Mouse (Mus musculus): ENCODE data around the gene Ccdc121.

Gene Ccdc121

GRCm38 (mm10) chr1:181511307-181511706 is at the start of gene Ccdc121:
Ccdc121 (minus strand) TSS chr1:181511451.
- DNase-seq (ENCODE audit: low spot score), result no peak

GRCm38 (mm10) chr1:181560325-181560724 is 49.1 kb upstream of the Ccdc121 start:
- DNase-seq (ENCODE audit: low spot score), result no peak

- no peak for DNase-seq (ENCODE audit: low spot score)
Observed at GRCm38 (mm10) chr1:181559655-181560054, 48.4 kb upstream of the Ccdc121 start.

GRCm38 (mm10) chr1:181555475-181555874 is 44.2 kb upstream of the Ccdc121 start:
- no peak for DNase-seq (ENCODE audit: low spot score)

DNA sequence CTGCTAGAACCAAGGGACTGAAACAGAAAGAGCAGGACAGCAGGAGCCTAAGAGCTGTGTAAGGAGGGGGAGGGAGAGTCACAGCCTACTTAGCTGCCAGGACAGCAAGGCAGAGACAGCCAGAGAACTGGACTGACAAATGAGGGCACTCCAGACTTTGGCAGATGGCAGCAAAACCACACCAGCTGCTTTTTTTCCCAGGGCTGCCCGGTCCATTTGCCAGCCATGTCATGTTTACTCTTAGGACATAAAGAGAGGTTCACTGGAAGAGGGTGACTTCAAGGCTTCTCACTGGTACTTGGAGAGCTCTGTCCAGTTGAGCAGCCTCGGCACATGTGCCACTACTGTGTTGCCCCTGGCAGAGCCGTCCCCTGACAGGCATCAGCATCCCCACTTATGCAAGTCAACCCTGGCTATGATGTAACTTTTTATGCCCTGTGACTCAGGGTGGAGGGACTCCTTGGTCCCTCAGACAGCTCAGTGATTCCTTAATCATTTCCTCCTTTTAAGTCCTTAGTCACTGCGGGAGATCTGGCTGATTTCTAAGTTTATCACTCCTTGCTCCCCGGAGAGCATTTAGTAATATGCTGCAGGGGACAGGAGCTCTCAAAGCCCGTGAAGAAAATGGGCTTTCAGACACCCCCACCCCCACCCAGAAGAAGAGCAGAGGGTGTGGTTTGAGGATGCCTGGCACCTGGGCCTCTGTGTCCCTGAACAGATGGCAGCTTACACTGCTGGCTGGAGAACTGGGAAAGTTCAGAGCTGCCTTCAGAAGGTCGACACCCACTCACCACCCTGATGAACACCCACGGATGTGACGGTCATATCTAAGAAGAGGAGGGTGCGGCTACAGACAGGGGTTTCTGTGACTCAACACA is 41.5 kb upstream of the Ccdc121 start:
- DNase-seq (ENCODE audit: low spot score), result peak; percentile 56

- no peak for DNase-seq (ENCODE audit: low spot score)
Observed at GRCm38 (mm10) chr1:181550826-181551225, 39.6 kb upstream of the Ccdc121 start.

GRCm38 (mm10) chr1:181549987-181550386 is 38.7 kb upstream of the Ccdc121 start:
- no peak for DNase-seq (ENCODE audit: low spot score)

DNA sequence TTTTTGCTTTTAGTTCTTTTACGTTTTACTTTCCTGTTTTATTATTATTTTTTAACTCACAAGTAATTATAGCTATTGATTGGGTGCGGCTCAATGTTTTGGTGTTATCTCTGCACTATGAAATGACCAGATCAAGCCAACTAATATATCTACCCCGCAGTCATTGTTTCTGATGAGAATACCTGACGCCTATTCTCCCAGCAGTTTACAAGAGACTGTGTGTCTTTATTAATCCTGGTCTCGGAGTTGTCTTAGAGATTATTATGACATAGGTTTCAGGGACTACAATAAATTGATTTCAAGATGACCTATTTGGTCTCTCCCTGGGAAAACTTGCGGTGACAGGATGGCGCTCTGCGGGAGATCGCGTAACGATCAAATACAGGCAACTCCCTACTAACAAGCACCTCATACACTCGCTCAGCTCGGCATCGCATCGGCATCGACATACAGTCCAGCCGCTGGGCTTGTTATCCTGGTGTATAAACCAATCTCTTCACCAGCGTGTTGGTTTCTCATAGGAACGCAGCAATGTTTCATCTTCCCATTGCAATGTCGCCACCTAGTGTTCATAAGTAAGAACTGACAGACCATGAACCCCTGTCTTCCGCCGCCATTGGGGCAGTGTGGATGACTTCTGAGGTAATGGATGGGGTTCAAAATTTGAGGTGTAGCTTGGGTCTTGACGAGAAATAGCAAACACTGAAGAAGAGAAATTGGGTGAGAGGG is 34.0 kb upstream of the Ccdc121 start:
- DNase-seq (ENCODE audit: low spot score), result peak; percentile 93

GRCm38 (mm10) chr1:181543711-181544383 is 32.6 kb upstream of the Ccdc121 start:
- peak; percentile 56 for DNase-seq (ENCODE audit: low spot score)

- no peak for DNase-seq (ENCODE audit: low spot score)
Observed at GRCm38 (mm10) chr1:181539846-181540769, 28.9 kb upstream of the Ccdc121 start.

DNA sequence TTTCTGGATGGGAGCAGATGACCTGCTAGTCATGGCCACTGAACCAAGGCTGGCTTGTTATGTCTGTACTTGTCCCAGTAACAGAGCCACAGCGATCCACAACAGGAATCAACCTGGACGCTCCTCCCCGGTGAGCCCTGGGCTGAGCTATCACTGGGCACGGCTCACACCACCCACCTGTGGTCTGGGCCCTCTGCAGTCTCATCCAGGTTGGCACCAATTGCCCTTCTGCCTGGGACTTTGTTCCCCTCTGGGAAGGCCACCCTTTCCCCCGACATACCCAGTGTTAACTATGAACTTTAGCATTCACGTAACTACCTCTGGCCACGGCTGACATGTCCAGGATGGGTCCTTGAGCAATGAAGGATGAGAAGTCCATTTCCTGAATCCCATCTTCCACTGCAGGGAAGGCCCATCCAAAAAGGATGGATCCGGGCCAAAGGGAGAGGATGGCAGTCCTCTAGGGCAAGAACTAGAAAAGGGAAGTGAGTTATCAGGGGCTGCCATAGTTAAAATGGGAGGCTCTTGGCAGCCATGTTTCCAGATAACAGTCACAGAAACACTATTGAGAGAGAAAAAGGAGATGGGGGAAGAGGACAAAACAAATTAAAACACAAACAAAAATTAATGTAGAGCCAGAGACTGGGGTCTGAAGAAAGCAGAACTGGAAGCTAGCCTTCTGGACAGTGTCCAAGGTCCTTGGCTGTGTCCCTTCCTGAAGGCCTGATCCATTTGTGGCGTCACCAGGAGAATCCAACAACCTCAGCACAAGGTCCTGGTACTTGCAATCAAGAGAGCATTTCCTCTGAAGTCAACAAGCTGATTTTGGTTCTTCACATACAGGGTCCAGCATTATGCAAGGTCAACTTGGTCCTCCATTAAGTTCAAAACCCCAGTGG is 26.6 kb upstream of the Ccdc121 start:
- DNase-seq (ENCODE audit: low spot score), result no peak

DNA sequence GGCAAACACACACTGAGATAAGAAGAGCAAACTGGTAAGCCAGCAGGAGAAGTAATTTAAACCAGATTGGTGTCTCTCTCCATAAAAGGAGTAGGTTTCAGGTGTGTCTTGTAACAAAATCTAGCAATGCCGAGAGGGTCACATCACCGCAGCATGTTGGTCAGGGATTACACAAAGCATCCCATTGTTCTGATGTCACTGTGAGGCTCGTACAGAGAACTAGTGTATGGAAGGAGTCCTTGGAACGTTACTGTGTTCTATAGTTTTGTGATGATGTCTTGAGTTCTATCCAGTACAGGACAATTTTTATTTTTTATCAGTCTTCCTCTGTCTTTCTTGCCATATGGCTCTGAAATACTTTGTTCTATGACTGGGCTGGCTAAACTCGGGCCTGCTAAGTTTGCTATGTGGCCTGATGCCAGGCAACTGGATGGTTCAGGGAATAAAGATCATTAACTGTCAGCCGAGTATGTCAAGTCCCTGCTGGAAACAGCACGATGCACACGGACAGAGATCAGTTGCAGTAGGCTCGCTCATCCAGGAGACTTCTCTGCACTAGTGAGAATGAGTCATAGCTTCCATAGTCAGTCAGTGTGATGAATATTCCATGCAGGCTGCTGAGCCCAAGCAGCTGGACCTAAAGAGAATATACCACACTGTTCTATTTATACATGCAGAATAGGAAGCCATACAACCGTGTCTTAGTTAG is 24.1 kb upstream of the Ccdc121 start:
- no peak for DNase-seq (ENCODE audit: low spot score)

GRCm38 (mm10) chr1:181529368-181529767 is 18.1 kb upstream of the Ccdc121 start:
- DNase-seq (ENCODE audit: low spot score), result no peak

GRCm38 (mm10) chr1:181525996-181526395 is 14.7 kb upstream of the Ccdc121 start:
- DNase-seq (ENCODE audit: low spot score), result peak; percentile 23

DNA sequence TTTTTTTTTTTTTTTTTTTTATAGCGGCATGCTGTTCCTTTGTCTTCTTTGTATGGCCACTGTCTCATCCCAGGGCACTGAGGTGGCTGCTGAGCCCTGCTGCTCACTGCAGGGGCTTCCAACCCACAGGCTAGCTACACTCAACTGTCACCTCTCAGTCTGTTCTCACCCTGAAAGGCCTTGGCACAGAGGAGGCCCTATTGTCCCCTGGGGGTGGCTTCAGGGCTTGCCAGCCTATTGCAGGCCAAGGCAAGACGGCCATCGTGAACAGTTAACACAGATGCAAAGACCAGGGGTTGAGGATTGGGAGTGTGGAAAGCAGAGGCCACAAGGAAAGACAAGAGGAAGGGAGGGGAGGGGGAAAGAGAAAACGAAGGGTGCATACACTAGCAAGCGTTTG is 12.6 kb upstream of the Ccdc121 start:
- peak; percentile 58 for DNase-seq (ENCODE audit: low spot score)

- no peak for DNase-seq (ENCODE audit: low spot score)
Observed at GRCm38 (mm10) chr1:181521401-181522091, 10.3 kb upstream of the Ccdc121 start.

GRCm38 (mm10) chr1:181519137-181519536 is 7.9 kb upstream of the Ccdc121 start:
- DNase-seq (ENCODE audit: low spot score), result no peak

DNA sequence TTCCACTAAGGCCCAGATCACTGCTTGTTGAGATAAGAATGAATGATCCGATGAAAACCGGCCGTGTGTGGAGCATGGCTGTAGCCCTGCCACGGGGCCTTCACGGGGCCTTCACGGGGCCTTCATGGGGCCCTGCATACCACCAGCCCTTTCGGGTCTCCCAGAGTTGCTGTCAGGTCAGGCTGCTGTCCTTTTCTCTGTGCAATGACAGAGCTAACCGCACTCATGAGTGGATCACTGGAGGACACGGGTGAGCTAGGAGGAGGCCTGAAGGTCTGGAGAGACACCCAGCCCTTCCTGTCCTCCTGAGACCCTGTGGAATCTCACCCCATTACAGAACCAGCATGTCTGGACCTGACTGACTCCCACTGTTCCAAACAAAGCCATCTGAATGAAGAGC is 6.8 kb upstream of the Ccdc121 start:
- DNase-seq (ENCODE audit: low spot score), result no peak

- DNase-seq (ENCODE audit: low spot score), result no peak
Observed at GRCm38 (mm10) chr1:181512430-181513129, 1.3 kb upstream of the Ccdc121 start.

All from retina, embryonic 14.5 days (tissue).